Mouse (Mus musculus) forebrain, embryonic 12.5 days (tissue): ENCODE results near the gene Rora. TPM values are rescaled to one million over a fixed set of nuclear protein-coding genes. Genes with fewer than 3 reads are reported as not detected.

Source experiments
- ATAC-seq: fragments of 200-750 bp; cut with Nextera tagmentation; 2 replicates; pipeline ENCODE4 v1.8.0; 2017; ENCODE audit warnings: moderate TSS enrichment; ENCODE audit not compliant: low FRiP score
- H3K27ac ChIP-seq: fragments of 300-500 bp; sonication (generic); 2 replicates; pipeline ENCODE4 v1.5.1; 2016; ENCODE audit warnings: mild to moderate bottlenecking
- H3K27me3 ChIP-seq: fragments of 300-500 bp; sonication (generic); 2 replicates; pipeline ENCODE4 v1.6.1; 2016; ENCODE audit warnings: mild to moderate bottlenecking
- H3K36me3 ChIP-seq: fragments of 300-500 bp; sonication (generic); replicated peaks from 2 replicates; pipeline ENCODE4 v1.6.1; 2016; ENCODE audit warnings: mild to moderate bottlenecking
- H3K4me1 ChIP-seq: fragments of 300-500 bp; sonication (generic); 2 replicates; pipeline ENCODE4 v1.6.1; 2016
- H3K4me2 ChIP-seq: fragments of 300-500 bp; sonication (generic); 2 replicates; pipeline ENCODE4 v1.6.1; 2016; ENCODE audit warnings: mild to moderate bottlenecking, moderate library complexity
- H3K4me3 ChIP-seq: fragments of 300-500 bp; sonication (generic); replicated peaks from 2 replicates; pipeline ENCODE4 v1.5.1; 2016; ENCODE audit warnings: mild to moderate bottlenecking
- H3K9ac ChIP-seq: fragments of 300-500 bp; sonication (generic); 2 replicates; pipeline ENCODE4 v1.6.1; 2016; ENCODE audit warnings: mild to moderate bottlenecking
- H3K9me3 ChIP-seq: fragments of 300-500 bp; sonication (generic); 2 replicates; pipeline ENCODE4 v1.6.1; 2016
- WGBS: fragments of 180-500 bp; shearing (Covaris S2); methylation state at CpG from one replicate; pipeline ENCODE4 v1.1.7; 2016; 5-methylcytosine and 5-hydroxymethylcytosine counted together
- polyA plus RNA-seq: library from polyadenylated mRNA; unstranded; fragments of >200 nt; fragmentation: Nextera tagmentation; extraction: Ambion mirVana; gene quantifications from 2 replicates; pipeline ENCODE4 v1.2.1, GENCODE M21; 2016

Rora gene
- polyA plus RNA-seq: 6.2 and 7.3 TPM in 2 replicates

- H3K4me3 ChIP-seq: peak within 1 kb of the TSS; percentile 84
- H3K36me3 ChIP-seq: no peaks in the 10 kb centered on the region
- H3K27ac ChIP-seq: peak within 1 kb of the TSS; percentile 92
- ATAC-seq: peak; percentile 89
- H3K9ac ChIP-seq: peak within 1 kb of the TSS; percentile 79
- peaks cover 16% of the 10 kb centered on the region for H3K27me3 ChIP-seq
- H3K4me2 ChIP-seq: peak within 1 kb of the TSS; percentile 93
- peaks cover 20% of the 10 kb centered on the region for H3K4me1 ChIP-seq
- H3K9me3 ChIP-seq: no peaks in the 10 kb centered on the region
- under 1% methylated on average over 70 of the region's 72 CpGs for WGBS
These were observed at the start of gene Rora for GRCm38 (mm10) chr9:68653211-68654038. Rora (plus strand) TSS chr9:68653786.

DNA sequence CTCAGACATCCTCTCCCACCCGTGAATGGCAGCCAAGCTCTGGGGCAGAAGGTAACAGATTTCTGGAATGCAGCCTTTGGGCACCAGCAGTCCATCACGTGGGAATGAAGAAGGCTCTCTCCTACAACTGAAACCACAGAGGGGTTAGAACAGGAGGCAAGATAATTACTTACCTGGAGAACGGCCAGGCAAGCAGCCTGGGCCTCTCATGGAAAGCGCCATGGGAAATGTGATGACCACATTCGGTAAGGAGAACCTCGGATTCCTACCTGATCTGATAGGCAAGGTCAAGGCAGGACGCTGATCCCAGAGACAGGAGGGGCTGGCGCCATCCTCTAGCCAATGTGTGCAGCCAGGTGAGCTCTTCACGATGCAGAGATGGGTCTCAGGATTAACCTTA is 39.6 kb upstream of the Rora start:
- no peaks in the 10 kb centered on the region for H3K27me3 ChIP-seq
- no peak overlapping the region for H3K27ac ChIP-seq
- no peak for ATAC-seq
- peaks cover 4% of the 10 kb centered on the region; the same call in 1 of the 2 replicates for H3K4me1 ChIP-seq
- H3K4me3 ChIP-seq: no peak overlapping the region
- H3K9ac ChIP-seq: no peak overlapping the region
- no peak overlapping the region for H3K4me2 ChIP-seq
- H3K9me3 ChIP-seq: no peaks in the 10 kb centered on the region
- H3K36me3 ChIP-seq: no peaks in the 10 kb centered on the region
- WGBS: 90% methylated on average over 9 of the region's 9 CpGs

GRCm38 (mm10) chr9:68617116-68617515 is 36.5 kb upstream of the Rora start:
- Histone ChIP-seq H3K4me2 (no peak overlapping the region), H3K4me3 (no peak overlapping the region), H3K27ac (no peak overlapping the region), H3K4me1 (peaks cover 4% of the 10 kb centered on the region; the same call in 1 of the 2 replicates), H3K27me3 (no peaks in the 10 kb centered on the region), H3K36me3 (no peaks in the 10 kb centered on the region), H3K9me3 (no peaks in the 10 kb centered on the region), H3K9ac (no peak overlapping the region)
- ATAC-seq: no peak
- WGBS: 6% methylated on average over 4 of the region's 4 CpGs

- Histone ChIP-seq H3K27ac (no peak overlapping the region), H3K9me3 (no peaks in the 10 kb centered on the region), H3K4me2 (no peak overlapping the region), H3K4me1 (peaks cover 4% of the 10 kb centered on the region; the same call in 1 of the 2 replicates), H3K9ac (no peak overlapping the region), H3K36me3 (no peaks in the 10 kb centered on the region), H3K27me3 (no peaks in the 10 kb centered on the region), H3K4me3 (no peak overlapping the region)
- ATAC-seq: no peak
- WGBS: 88% methylated on average over 2 of the region's 2 CpGs
These were observed 33.5 kb upstream of the Rora start for GRCm38 (mm10) chr9:68620036-68620435.

DNA sequence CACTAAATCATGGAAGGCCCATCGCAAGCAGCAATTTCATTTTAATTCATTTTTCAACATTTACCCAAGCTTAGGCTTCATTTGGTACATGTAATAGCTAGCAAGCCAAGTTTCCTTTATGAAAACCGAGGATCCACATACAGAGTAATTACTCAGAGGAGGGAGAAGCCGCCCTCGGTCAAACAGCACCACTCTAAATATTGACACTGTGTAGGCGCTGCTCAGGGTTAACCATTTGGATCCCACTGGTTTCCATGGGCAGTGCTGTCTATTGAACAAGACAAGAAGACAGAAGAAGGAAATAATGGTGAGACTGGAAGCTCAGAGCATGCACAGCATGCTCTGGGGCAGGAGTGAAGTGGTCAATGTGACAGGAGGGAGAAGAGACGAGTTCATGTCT is 33.1 kb upstream of the Rora start:
- no peak overlapping the region for H3K4me3 ChIP-seq
- WGBS: 89% methylated on average over 6 of the region's 6 CpGs
- no peaks in the 10 kb centered on the region for H3K9me3 ChIP-seq

GRCm38 (mm10) chr9:68624981-68625380 is 28.6 kb upstream of the Rora start:
- Histone ChIP-seq H3K36me3 (no peaks in the 10 kb centered on the region), H3K4me1 (no peaks in the 10 kb centered on the region), H3K9ac (no peak overlapping the region), H3K27ac (no peak overlapping the region), H3K27me3 (no peaks in the 10 kb centered on the region), H3K4me2 (no peak overlapping the region), H3K9me3 (no peaks in the 10 kb centered on the region), H3K4me3 (no peak overlapping the region)
- 81% methylated on average over 4 of the region's 4 CpGs for WGBS
- no peak for ATAC-seq

More for the DNA sequence above, 33.1 kb upstream of the Rora start:
- Histone ChIP-seq H3K9ac (no peak overlapping the region), H3K36me3 (no peaks in the 10 kb centered on the region), H3K27ac (no peak overlapping the region), H3K4me2 (no peak overlapping the region), H3K27me3 (no peaks in the 10 kb centered on the region), H3K4me1 (peaks cover 4% of the 10 kb centered on the region; the same call in 1 of the 2 replicates)
- no peak for ATAC-seq

- Histone ChIP-seq H3K27ac (no peak overlapping the region), H3K9me3 (no peaks in the 10 kb centered on the region), H3K4me1 (no peaks in the 10 kb centered on the region), H3K9ac (no peak overlapping the region), H3K36me3 (no peaks in the 10 kb centered on the region), H3K27me3 (no peaks in the 10 kb centered on the region), H3K4me3 (no peak overlapping the region), H3K4me2 (no peak overlapping the region)
- ATAC-seq: no peak
- WGBS: 93% methylated on average over 8 of the region's 8 CpGs
These were observed 16.3 kb upstream of the Rora start for GRCm38 (mm10) chr9:68637301-68637700.

DNA sequence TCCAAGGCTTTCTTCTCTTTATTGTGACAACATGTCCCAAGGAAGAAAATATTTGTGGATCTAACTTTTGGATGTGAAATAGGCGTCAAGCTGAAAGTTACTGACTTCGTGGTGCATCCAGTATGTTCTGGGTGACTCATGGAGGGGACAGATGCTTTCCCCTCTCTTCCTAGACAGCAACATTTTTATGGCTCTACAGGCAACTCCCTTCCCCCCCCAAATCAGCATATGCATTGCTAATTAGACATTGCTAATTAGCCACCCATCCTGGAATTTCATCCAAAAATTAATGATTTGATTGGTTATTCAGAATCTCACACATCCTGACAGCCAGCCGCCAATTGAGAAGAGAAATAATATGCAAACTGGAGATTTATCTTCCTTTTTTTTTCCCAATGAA is 12.5 kb upstream of the Rora start:
- H3K4me3 ChIP-seq: no peak overlapping the region

GRCm38 (mm10) chr9:68648061-68648460 is 5.5 kb upstream of the Rora start:
- no peak overlapping the region for H3K9ac ChIP-seq
- no peaks in the 10 kb centered on the region for H3K9me3 ChIP-seq
- H3K4me1 ChIP-seq: 0 out of 2 replicates have a peak, but pooled peaks cover 2% of the 10 kb centered on the region
- no peak overlapping the region for H3K27ac ChIP-seq
- no peaks in the 10 kb centered on the region for H3K36me3 ChIP-seq
- no peak for ATAC-seq
- 84% methylated on average over 3 of the region's 3 CpGs for WGBS
- H3K4me2 ChIP-seq: no peak overlapping the region
- no peaks in the 10 kb centered on the region for H3K27me3 ChIP-seq
- no peak overlapping the region for H3K4me3 ChIP-seq

More for the DNA sequence above, 12.5 kb upstream of the Rora start:
- Histone ChIP-seq H3K27ac (no peak overlapping the region), H3K27me3 (no peaks in the 10 kb centered on the region), H3K4me2 (no peak overlapping the region), H3K36me3 (no peaks in the 10 kb centered on the region), H3K9me3 (no peaks in the 10 kb centered on the region), H3K9ac (no peak overlapping the region), H3K4me1 (no peaks in the 10 kb centered on the region)
- ATAC-seq: no peak
- 75% methylated on average over 3 of the region's 3 CpGs for WGBS

GRCm38 (mm10) chr9:68654039-68654332 is 400 bp downstream of the Rora start:
- Histone ChIP-seq H3K27ac (peak overlapping the region; percentile 92), H3K9ac (peak overlapping the region; percentile 79), H3K4me2 (peak overlapping the region; percentile 93), H3K4me1 (peaks cover 20% of the 10 kb centered on the region), H3K27me3 (peaks cover 16% of the 10 kb centered on the region), H3K36me3 (no peaks in the 10 kb centered on the region), H3K4me3 (peak overlapping the region; percentile 84), H3K9me3 (no peaks in the 10 kb centered on the region)
- peak; percentile 27; the same call in 1 of the 2 replicates for ATAC-seq
- WGBS: 2% methylated on average over 24 of the region's 28 CpGs

DNA sequence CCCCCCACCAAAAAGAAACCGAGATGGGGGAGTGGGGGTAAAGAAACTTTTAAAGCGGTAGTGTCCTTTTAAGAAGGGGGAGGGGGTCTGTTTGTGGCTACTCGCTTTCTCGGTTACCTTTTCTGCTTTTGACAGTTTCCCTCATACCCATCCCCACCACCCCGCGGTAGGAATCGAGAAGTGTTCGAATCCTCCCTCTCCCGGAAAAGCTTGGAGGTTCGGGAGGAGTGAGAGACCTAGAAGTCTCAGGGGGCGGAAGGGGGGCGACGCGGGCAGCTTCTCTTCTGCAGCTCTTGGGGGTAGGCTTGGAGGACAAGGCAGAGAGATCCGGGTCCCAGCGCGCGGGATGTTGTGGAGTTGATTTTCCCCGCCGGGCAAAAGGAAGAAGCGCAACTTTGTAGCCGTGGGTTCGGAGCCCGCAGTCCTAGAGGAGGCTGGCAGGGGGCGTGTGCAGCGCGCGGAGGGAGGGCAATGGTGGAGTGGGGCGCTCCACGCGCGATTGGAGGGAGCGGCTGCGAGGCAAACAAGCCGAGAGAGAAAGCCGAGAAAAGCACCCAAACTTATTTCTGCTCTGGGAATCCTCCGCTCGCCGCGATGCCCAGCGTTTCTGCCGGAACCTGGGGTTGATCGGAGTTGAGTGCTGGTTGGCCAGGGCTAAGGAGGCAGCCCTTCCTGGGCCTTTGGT is 889 bp downstream of the Rora start:
- Histone ChIP-seq H3K4me2 (peak overlapping the region; percentile 93), H3K4me1 (peaks cover 20% of the 10 kb centered on the region), H3K9me3 (no peaks in the 10 kb centered on the region), H3K4me3 (peak overlapping the region; percentile 84), H3K27me3 (peaks cover 16% of the 10 kb centered on the region), H3K36me3 (no peaks in the 10 kb centered on the region), H3K27ac (no peak overlapping the region), H3K9ac (peak overlapping the region; percentile 79)
- under 1% methylated on average over 43 of the region's 43 CpGs for WGBS
- peak; percentile 30; the same call in 1 of the 2 replicates for ATAC-seq
